Mouse (Mus musculus): ENCODE data around the gene Dync1h1. TPM values are rescaled to one million over a fixed set of nuclear protein-coding genes. Genes with fewer than 3 reads are reported as not detected.

Gene Dync1h1
- polyA plus RNA-seq, 1 experiment from 2014 or later, result 51.0 TPM

DNA sequence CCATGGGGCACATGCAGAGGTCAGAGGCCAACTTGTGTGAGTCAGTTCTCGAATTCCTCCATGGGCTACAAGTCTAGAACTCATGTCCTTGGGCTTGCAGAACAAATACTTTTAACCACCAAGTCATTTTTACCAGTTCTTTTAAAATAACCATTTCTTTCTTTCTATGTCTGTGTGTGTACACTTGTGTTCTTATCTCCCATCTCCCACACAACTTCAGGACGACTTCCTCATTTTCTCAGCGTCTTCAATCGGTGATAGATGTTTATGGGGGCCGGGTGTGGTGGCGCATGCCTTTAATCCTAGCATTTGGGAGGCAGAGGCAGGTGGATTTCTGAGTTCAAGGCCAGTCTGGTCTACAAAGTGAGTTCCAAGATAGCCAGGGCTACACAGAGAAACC lies 113.0 kb downstream of the Dync1h1 start:
- no peaks in the 10 kb centered on the region for H3K4me1 ChIP-seq (ENCODE audit: control insufficient read depth, insufficient read depth, low read length)
- no peak overlapping the region for H3K9ac ChIP-seq (ENCODE audit: low read depth, low read length)
- 86% methylated on average over 6 of the region's 6 CpGs for WGBS (ENCODE audit: insufficient replicate concordance)
- H3K9me3 ChIP-seq (replicated peaks; ENCODE audit: control insufficient read depth, low read length), result no peaks in the 10 kb centered on the region
- peaks cover 3% of the 10 kb centered on the region for H3K27me3 ChIP-seq (ENCODE audit: control insufficient read depth, insufficient read depth, low read length)
- H3K4me3 ChIP-seq (ENCODE audit: low read depth, low read length), result no peak overlapping the region
- no peaks in the 10 kb centered on the region for H3K36me3 ChIP-seq (ENCODE audit: control insufficient read depth, insufficient read depth, low read length)
- H3K4me2 ChIP-seq, result no peak overlapping the region
- ATAC-seq (replicated peaks; ENCODE audit: insufficient number of reproducible peaks, low FRiP score, low TSS enrichment), result no peak
- no peak overlapping the region for H3K27ac ChIP-seq (ENCODE audit: low read depth, low read length)

DNA sequence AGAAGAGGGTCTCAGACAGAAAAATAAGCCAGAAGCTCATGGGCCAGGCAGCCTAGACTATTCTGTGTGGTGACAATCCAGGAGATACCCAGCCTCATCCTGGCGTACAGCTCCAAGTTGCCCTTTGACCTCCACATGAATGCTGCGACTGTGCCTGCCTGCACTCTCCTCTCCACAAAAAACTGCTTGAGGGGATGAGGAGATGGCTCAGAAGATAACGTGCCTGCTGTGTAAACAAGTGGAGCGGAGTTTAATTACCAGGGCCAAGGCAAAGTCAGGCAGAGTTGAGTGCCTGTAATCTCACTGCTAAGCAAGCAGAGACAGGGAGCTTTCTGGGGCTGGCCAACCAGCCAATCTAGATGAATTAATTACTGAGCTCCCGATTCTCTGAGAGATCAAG lies 114.8 kb downstream of the Dync1h1 start:
- 26% methylated on average over 5 of the region's 5 CpGs for WGBS (ENCODE audit: insufficient replicate concordance)
- H3K4me1 ChIP-seq (ENCODE audit: control insufficient read depth, insufficient read depth, low read length), result no peaks in the 10 kb centered on the region
- H3K4me2 ChIP-seq, result no peak overlapping the region
- peaks cover 3% of the 10 kb centered on the region for H3K27me3 ChIP-seq (ENCODE audit: control insufficient read depth, insufficient read depth, low read length)
- no peaks in the 10 kb centered on the region for H3K36me3 ChIP-seq (ENCODE audit: control insufficient read depth, insufficient read depth, low read length)
- H3K9me3 ChIP-seq (replicated peaks; ENCODE audit: control insufficient read depth, low read length), result no peaks in the 10 kb centered on the region
- no peak for ATAC-seq (replicated peaks; ENCODE audit: insufficient number of reproducible peaks, low FRiP score, low TSS enrichment)
- H3K9ac ChIP-seq (ENCODE audit: low read depth, low read length), result no peak overlapping the region
- no peak overlapping the region for H3K4me3 ChIP-seq (ENCODE audit: low read depth, low read length)
- no peak overlapping the region for H3K27ac ChIP-seq (ENCODE audit: low read depth, low read length)

Small RNAs within 50 kb of the gene (microRNA-seq; reads per million reads assigned to microRNA genes)
- gene Gm27299 (ENCODE audit: borderline number of aligned reads), result not detected

Other genes starting within 250 kb of the Dync1h1 start
- 137 and 139 TPM in 2 replicates for gene Ppp2r5c, start 154.3 kb upstream of the Dync1h1 start, polyA plus RNA-seq (2014; fragmentation: Nextera tagmentation; extraction: Ambion mirVana)
- gene 1700001K19Rik, start 81.2 kb downstream of the Dync1h1 start, polyA plus RNA-seq (2014; fragmentation: Nextera tagmentation; extraction: Ambion mirVana), result 0.23 TPM in 1 of 2 replicates, not detected in the other
- 729 and 869 TPM in 2 replicates for gene Hsp90aa1, start 101.3 kb downstream of the Dync1h1 start, polyA plus RNA-seq (2014; fragmentation: Nextera tagmentation; extraction: Ambion mirVana)
- 15.2 and 17.1 TPM in 2 replicates for gene Wdr20, start 136.5 kb downstream of the Dync1h1 start, polyA plus RNA-seq (2014; fragmentation: Nextera tagmentation; extraction: Ambion mirVana)
- gene Mok, start 239.5 kb downstream of the Dync1h1 start, polyA plus RNA-seq (2014; fragmentation: Nextera tagmentation; extraction: Ambion mirVana), result 3.0 and 3.8 TPM in 2 replicates
- gene Zfp839, start 248.8 kb downstream of the Dync1h1 start, polyA plus RNA-seq (2014; fragmentation: Nextera tagmentation; extraction: Ambion mirVana), result 3.1 and 3.2 TPM in 2 replicates